Mouse (Mus musculus) natural killer cell, adult 2 months (primary cell): ENCODE measurements around the gene Ceacam14.

Experiments
- DNase-seq, 2 experiments: peaks; one replicate each; pipeline ENCODE4 v3.0.0; 2022; ENCODE audit warnings: low spot score in 2 of 2

The Ceacam14 gene

GRCm38 (mm10) chr7:17812333-17812732 lies at the start of gene Ceacam14:
Ceacam14 (plus strand) TSS chr7:17812633.
- DNase-seq = no peak
